Mouse (Mus musculus): ENCODE results near the gene Srp54b. TPM values are rescaled to one million over a fixed set of nuclear protein-coding genes. Genes with fewer than 3 reads are reported as not detected.
"Not testable (repeated sequence)": the region's sequence is repeated elsewhere in the genome, so short reads cannot be mapped to it uniquely, and the experiment has no call there.

Srp54b gene
- 59.5 and 65.2 TPM in 2 replicates for polyA plus RNA-seq (2016; fragmentation: Nextera tagmentation; extraction: Ambion mirVana)

DNA sequence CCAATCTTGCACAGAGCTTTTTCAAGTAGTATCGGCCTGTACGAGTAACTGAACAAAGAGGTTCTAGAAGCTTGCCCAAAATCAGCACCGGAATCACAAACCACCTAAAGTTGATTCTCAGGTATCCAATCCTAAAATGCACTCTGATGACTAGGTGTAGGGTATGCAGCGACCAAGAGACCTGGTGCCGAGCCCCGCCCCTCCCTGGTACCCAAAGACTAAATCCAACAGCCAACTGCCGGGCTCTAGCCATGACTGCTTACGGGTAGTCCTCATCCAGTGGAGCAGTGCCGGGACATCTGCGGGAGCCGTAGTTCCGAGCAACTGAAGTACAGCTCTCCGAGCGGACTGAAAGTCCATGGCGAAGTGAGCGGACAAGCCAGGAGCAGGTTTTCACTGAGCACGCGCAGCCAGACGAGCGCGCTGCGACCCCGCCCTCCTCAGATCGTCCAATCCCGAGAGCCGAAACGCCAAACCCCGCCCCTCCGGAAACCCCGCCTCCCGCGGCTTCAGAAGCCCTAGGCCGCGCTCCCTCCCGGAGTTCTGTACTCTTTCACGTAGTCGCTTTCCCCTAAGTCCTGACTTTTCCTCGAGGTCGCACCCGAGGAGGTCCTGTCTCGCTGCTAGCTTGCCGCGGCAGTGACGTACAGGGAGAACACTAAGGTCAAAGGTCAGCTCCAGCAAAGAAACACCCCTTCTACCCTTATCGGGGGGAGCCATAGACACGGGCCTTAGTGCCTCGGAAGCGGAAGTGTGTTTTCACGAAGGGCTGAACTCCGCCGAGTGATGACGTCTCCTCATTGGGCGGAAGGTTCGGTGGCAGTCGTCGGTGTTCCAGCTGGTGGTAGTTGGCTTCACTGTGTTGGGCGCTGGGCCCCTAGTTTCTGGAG lies at the start of gene Srp54b:
Gene Srp54b (plus strand): TSS at position 546 of the 890 bp plus-strand sequence.
- WGBS, result no CpG with 5 or more reads among the region's 57 CpGs

DNA sequence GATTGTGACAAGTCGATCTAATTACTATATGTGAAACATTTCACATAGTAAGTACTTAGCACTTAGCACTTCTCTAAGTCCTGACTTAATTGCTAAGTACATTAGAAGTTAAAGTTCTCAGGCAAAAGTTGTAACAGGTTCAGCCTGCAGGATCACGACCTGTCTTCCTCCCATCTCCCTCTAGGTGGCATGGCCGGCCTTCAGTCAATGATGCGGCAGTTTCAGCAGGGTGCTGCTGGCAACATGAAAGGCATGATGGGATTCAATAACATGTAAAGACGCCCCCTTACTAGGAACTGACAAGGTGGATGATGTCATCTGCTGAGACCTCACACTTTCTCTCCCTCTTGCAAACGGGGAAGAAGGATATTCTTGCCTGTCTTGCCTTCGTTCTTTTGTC lies 42.3 kb upstream of the Srp54b start:
- not testable (repeated sequence) for H3K9ac ChIP-seq; H3K4me3 ChIP-seq; H3K36me3 ChIP-seq; H3K4me1 ChIP-seq; H3K27me3 ChIP-seq; ATAC-seq (ENCODE audit: low FRiP score); H3K9me3 ChIP-seq (replicated peaks); H3K27ac ChIP-seq; H3K4me2 ChIP-seq (replicated peaks)
- WGBS, result no CpG with 5 or more reads among the region's 7 CpGs

More for the DNA sequence above, at the start of gene Srp54b:
- H3K27me3 ChIP-seq; H3K4me1 ChIP-seq; H3K27ac ChIP-seq; H3K9me3 ChIP-seq (replicated peaks); H3K9ac ChIP-seq; H3K36me3 ChIP-seq: not testable (repeated sequence)
- H3K4me3 ChIP-seq, result peak within 1 kb of the TSS; percentile 30
- H3K4me2 ChIP-seq (replicated peaks), result 0 out of 2 replicates have a peak within 1 kb of the TSS, but pooled peaks have one; percentile 29
- peak; percentile 99 for ATAC-seq (ENCODE audit: low FRiP score)

DNA sequence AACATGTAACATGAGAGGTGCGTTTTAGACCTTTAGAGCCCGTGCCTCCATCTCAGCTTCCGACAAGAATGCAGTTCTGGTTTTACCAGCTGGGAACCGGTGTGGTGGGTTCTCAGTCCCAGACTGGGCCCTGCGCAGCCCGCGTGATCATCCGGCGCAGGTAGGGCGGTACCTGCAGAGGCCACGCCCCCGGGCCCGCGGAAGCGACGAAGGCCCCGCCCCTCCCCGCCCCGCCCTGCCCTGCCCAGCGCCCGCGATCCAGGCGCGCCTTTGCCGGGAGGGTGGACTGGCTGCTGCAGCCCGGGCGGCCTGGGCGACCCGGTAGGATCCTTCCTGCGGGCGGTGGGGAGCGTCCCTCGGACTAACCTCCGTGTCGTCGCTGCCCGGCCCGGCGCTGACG lies 30.7 kb upstream of the Srp54b start, which contains the start of gene Fam177a:
Gene Fam177a (plus strand): TSS at position 228 of the 400 bp plus-strand sequence.
- H3K36me3 ChIP-seq; H3K4me1 ChIP-seq; H3K4me2 ChIP-seq (replicated peaks); H3K27me3 ChIP-seq; H3K27ac ChIP-seq; H3K9me3 ChIP-seq (replicated peaks); H3K4me3 ChIP-seq; H3K9ac ChIP-seq: not testable (repeated sequence)
- peak; percentile 97 for ATAC-seq (ENCODE audit: low FRiP score)
- no CpG with 5 or more reads among the region's 40 CpGs for WGBS

DNA sequence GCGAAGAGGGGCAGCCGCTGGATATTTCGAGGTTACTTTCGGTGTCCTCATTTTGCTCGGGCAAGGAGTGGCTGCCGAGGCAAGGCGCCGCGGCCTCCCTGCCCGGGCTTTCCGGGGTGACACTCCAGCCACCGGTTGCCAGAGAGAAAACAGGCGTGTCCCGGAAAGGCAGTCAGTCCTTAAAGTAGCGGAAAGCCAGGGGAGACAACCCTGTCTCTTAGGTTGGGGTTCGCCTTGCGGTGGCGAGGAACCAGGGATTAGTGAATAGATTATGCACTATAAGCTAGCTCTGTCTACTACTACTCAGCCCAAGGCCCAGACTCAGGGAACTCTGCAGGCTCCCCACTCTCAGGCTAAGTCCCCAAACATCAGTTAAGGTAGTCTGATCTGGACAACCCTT lies 30.2 kb upstream of the Srp54b start:
- H3K4me3 ChIP-seq; H3K9ac ChIP-seq; H3K27ac ChIP-seq; H3K36me3 ChIP-seq; H3K27me3 ChIP-seq; H3K4me2 ChIP-seq (replicated peaks); H3K4me1 ChIP-seq; H3K9me3 ChIP-seq (replicated peaks): not testable (repeated sequence)
- ATAC-seq (ENCODE audit: low FRiP score), result peak; percentile 42
- no CpG with 5 or more reads among the region's 18 CpGs for WGBS

DNA sequence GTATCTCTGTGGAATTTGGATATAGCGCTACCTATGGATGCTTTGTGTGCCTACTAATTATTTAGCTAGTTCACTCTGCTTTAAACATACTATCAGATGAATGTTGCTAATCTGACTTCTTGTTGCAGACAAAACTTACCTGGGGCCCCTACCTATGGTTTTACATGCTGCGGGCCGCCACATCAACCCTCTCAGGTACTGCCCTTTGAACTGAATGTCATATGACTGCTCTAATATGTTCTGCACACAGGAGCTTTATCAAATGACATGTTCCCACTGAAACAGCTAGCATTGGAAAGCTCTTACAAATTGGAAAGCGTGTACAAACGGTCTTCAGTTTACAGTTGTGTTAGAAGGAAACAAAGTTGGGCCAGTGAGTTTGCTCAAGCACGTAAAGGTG lies 19.4 kb upstream of the Srp54b start:
- H3K27ac ChIP-seq; H3K27me3 ChIP-seq; H3K4me2 ChIP-seq (replicated peaks); H3K9me3 ChIP-seq (replicated peaks); H3K36me3 ChIP-seq; H3K9ac ChIP-seq; H3K4me1 ChIP-seq; ATAC-seq (ENCODE audit: low FRiP score); H3K4me3 ChIP-seq: not testable (repeated sequence)
- WGBS, result no CpG with 5 or more reads among the region's 6 CpGs

DNA sequence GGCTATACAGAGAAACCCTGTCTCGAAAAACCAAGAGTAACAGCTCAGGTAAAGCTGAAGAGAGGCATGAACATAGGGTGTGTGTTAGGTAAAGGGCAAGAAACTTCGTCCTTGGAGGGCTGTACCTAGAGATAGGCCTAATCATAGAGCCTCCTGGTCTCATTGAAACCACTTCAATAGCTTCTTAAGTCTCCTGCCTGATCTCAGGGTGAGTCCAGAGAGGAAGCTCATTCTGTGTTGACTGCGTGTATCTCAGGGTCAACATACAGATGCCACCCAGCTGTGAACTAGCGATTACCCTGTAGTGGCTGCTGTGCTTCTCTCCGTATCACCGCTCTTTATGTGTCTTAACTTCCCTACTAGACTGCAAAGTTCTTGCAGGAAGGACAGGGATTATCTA lies 17.0 kb upstream of the Srp54b start:
- not testable (repeated sequence) for H3K4me2 ChIP-seq (replicated peaks); ATAC-seq (ENCODE audit: low FRiP score); H3K4me3 ChIP-seq

DNA sequence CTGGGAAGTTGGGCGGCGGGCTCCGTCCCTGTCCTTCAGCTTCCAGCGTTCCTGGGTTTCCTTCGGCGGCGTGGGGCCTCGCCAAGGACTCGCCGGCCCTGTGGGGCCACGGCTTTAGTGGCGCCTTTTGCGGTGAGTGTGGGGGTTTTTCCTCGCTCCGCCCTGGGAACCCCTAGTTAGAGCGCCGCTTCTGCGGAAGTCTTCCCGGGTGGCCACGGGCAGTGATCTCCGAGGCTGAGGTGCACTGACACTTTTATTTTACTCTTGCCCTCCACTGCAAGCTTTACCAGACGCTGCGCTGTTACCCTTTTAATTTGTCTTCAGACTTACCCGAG lies 512 bp downstream of the Srp54b start:
- H3K9me3 ChIP-seq (replicated peaks); H3K27ac ChIP-seq; H3K4me1 ChIP-seq; H3K36me3 ChIP-seq; H3K27me3 ChIP-seq; H3K9ac ChIP-seq: not testable (repeated sequence)
- H3K4me3 ChIP-seq, result peak overlapping the region; percentile 30
- 2% methylated on average over 10 of the region's 24 CpGs for WGBS
- 0 out of 2 replicates have a peak overlapping the region, but pooled peaks have one; percentile 29 for H3K4me2 ChIP-seq (replicated peaks)
- ATAC-seq (ENCODE audit: low FRiP score), result peak; percentile 49; the same call in 1 of the 2 replicates

More for the DNA sequence above, 17.0 kb upstream of the Srp54b start:
- H3K27ac ChIP-seq; H3K9me3 ChIP-seq (replicated peaks); H3K36me3 ChIP-seq; H3K4me1 ChIP-seq; H3K27me3 ChIP-seq; H3K9ac ChIP-seq: not testable (repeated sequence)
- no CpG with 5 or more reads among the region's 6 CpGs for WGBS

DNA sequence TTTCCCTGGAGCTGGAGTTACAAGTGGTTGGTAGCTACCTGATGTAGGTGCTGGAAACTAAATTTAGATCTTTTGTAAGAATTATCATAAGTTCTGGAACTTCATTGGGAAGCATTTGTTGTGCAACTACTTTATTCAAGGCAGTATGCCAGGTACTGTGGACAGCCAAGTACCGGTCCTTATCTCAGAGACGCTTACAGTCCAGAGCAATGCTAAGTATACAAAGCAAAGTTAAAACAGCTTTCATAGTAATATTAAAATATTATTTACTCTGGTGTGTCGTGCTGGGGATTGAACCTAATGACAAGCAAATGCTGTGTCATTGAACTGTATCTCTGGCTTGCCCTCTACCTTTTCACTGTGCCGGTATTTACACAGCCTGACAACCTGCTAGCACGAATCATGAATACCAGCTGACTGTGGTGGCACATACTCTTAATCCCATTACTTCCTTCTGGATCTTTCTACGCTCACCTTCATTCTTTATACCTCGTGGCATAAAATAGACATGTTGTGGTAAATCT lies 12.2 kb downstream of the Srp54b start:
- no CpG with 5 or more reads among the region's 7 CpGs for WGBS
- H3K4me3 ChIP-seq; H3K4me2 ChIP-seq (replicated peaks); H3K36me3 ChIP-seq; H3K27me3 ChIP-seq; ATAC-seq (ENCODE audit: low FRiP score); H3K9me3 ChIP-seq (replicated peaks); H3K27ac ChIP-seq; H3K4me1 ChIP-seq; H3K9ac ChIP-seq: not testable (repeated sequence)

DNA sequence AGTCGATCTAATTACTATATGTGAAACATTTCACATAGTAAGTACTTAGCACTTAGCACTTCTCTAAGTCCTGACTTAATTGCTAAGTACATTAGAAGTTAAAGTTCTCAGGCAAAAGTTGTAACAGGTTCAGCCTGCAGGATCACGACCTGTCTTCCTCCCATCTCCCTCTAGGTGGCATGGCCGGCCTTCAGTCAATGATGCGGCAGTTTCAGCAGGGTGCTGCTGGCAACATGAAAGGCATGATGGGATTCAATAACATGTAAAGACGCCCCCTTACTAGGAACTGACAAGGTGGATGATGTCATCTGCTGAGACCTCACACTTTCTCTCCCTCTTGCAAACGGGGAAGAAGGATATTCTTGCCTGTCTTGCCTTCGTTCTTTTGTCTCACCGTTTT lies 32.8 kb downstream of the Srp54b start:
- not testable (repeated sequence) for H3K9ac ChIP-seq; H3K27me3 ChIP-seq; H3K4me3 ChIP-seq; H3K4me1 ChIP-seq; H3K36me3 ChIP-seq; H3K9me3 ChIP-seq (replicated peaks); ATAC-seq (ENCODE audit: low FRiP score); H3K4me2 ChIP-seq (replicated peaks); H3K27ac ChIP-seq
- WGBS, result no CpG with 5 or more reads among the region's 8 CpGs

DNA sequence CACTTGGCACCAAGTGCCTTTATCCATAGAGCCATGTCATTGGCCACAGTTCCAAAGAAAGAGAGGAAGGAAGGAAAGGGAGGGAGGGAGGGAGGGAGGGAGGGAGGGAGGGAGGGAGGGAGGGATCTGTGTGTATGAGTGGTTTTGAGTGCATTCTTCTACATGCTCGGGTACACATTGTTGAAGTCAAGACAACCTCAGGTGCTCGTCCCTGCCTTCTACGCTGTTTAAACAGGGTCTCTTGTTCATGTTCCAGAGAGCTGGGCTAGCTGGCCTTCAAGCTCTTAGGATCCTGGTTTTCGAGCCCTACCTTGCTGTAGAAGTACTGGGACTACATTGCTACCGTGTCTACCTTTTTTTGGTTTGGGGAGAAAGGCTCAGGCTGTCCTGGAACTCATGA lies 34.2 kb downstream of the Srp54b start:
- not testable (repeated sequence) for H3K9ac ChIP-seq; H3K4me1 ChIP-seq; H3K9me3 ChIP-seq (replicated peaks); H3K27ac ChIP-seq; ATAC-seq (ENCODE audit: low FRiP score); H3K4me3 ChIP-seq; H3K27me3 ChIP-seq; H3K36me3 ChIP-seq; H3K4me2 ChIP-seq (replicated peaks)
- WGBS, result no CpG with 5 or more reads among the region's 5 CpGs

DNA sequence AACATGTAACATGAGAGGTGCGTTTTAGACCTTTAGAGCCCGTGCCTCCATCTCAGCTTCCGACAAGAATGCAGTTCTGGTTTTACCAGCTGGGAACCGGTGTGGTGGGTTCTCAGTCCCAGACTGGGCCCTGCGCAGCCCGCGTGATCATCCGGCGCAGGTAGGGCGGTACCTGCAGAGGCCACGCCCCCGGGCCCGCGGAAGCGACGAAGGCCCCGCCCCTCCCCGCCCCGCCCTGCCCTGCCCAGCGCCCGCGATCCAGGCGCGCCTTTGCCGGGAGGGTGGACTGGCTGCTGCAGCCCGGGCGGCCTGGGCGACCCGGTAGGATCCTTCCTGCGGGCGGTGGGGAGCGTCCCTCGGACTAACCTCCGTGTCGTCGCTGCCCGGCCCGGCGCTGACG lies 44.4 kb downstream of the Srp54b start, which contains the start of gene 1700047I17Rik2:
Gene 1700047I17Rik2 (plus strand): TSS at position 287 of the 400 bp plus-strand sequence.
- no CpG with 5 or more reads among the region's 40 CpGs for WGBS
- not testable (repeated sequence) for H3K27ac ChIP-seq

DNA sequence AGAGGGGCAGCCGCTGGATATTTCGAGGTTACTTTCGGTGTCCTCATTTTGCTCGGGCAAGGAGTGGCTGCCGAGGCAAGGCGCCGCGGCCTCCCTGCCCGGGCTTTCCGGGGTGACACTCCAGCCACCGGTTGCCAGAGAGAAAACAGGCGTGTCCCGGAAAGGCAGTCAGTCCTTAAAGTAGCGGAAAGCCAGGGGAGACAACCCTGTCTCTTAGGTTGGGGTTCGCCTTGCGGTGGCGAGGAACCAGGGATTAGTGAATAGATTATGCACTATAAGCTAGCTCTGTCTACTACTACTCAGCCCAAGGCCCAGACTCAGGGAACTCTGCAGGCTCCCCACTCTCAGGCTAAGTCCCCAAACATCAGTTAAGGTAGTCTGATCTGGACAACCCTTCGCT lies 44.9 kb downstream of the Srp54b start:
- not testable (repeated sequence) for H3K36me3 ChIP-seq, H3K4me1 ChIP-seq
- no CpG with 5 or more reads among the region's 18 CpGs for WGBS

More for the DNA sequence above, 44.4 kb downstream of the Srp54b start, which contains the start of gene 1700047I17Rik2:
- ATAC-seq (ENCODE audit: low FRiP score), result peak; percentile 98
- H3K9me3 ChIP-seq (replicated peaks); H3K4me2 ChIP-seq (replicated peaks); H3K27me3 ChIP-seq; H3K4me1 ChIP-seq; H3K4me3 ChIP-seq; H3K36me3 ChIP-seq; H3K9ac ChIP-seq: not testable (repeated sequence)

DNA sequence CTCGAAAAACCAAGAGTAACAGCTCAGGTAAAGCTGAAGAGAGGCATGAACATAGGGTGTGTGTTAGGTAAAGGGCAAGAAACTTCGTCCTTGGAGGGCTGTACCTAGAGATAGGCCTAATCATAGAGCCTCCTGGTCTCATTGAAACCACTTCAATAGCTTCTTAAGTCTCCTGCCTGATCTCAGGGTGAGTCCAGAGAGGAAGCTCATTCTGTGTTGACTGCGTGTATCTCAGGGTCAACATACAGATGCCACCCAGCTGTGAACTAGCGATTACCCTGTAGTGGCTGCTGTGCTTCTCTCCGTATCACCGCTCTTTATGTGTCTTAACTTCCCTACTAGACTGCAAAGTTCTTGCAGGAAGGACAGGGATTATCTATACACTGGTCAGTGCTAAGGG lies 58.0 kb downstream of the Srp54b start:
- H3K27ac ChIP-seq; H3K4me2 ChIP-seq (replicated peaks); H3K4me3 ChIP-seq; H3K36me3 ChIP-seq; H3K9ac ChIP-seq; ATAC-seq (ENCODE audit: low FRiP score); H3K4me1 ChIP-seq; H3K27me3 ChIP-seq; H3K9me3 ChIP-seq (replicated peaks): not testable (repeated sequence)
- WGBS, result no CpG with 5 or more reads among the region's 6 CpGs

More for the DNA sequence above, 44.9 kb downstream of the Srp54b start:
- not testable (repeated sequence) for H3K27ac ChIP-seq; H3K4me3 ChIP-seq; H3K4me2 ChIP-seq (replicated peaks); H3K9ac ChIP-seq; H3K27me3 ChIP-seq; H3K9me3 ChIP-seq (replicated peaks)
- peak; percentile 55 for ATAC-seq (ENCODE audit: low FRiP score)
